Mouse (Mus musculus): ENCODE results near the gene Nt5c2.

DNA sequence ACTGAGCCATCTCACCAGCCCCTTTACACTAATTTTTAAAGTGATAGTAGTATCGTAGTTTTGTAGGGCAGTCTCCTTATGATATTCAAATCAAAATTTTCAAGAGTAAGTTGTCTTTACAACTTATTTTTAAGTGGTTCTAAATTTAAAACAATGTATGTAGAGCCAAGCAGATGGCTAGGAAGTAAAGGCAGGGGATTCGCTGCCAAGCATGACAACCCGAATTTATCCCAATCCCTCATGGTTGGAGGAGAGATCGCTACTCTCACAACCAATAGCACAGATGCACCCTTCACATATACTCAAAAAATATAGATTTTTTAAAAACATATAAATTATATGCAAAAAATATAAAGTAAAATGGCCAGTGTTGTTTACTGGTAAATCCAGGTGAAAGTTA, 59.3 kb downstream of the Nt5c2 start:
- no peak for TF ChIP-seq TAL1 (IDR thresholded peaks at IDR 0.05; ENCODE audit: low read length)
- no peak for TF ChIP-seq GATA1 (IDR thresholded peaks at IDR 0.05; ENCODE audit: low read length)
